Mouse (Mus musculus) embryonic facial prominence, embryonic 13.5 days (tissue): Measurements from ENCODE around the gene Gatc. TPM values are rescaled to one million over a fixed set of nuclear protein-coding genes. Genes with fewer than 3 reads are reported as not detected.
"Not testable (repeated sequence)": the region's sequence is repeated elsewhere in the genome, so short reads cannot be mapped to it uniquely, and the experiment has no call there.

ENCODE experiments used
- ATAC-seq: fragments of 200-750 bp; cut with Nextera tagmentation; 2 replicates; pipeline ENCODE4 v1.8.0; 2017; ENCODE audit warnings: low read depth; ENCODE audit not compliant: insufficient number of reproducible peaks, insufficient read depth, low FRiP score, low TSS enrichment
- H3K27ac ChIP-seq: fragments of 300-500 bp; sonication (generic); 2 replicates; pipeline ENCODE4 v1.5.1; 2015; ENCODE audit warnings: moderate library complexity, mild to moderate bottlenecking, inconsistent platforms
- H3K27me3 ChIP-seq: fragments of 300-500 bp; sonication (generic); 2 replicates; pipeline ENCODE4 v1.6.1; 2015; ENCODE audit warnings: mild to moderate bottlenecking, inconsistent platforms
- H3K36me3 ChIP-seq: fragments of 300-500 bp; sonication (generic); 2 replicates; pipeline ENCODE4 v1.6.1; 2015; ENCODE audit warnings: mild to moderate bottlenecking, inconsistent platforms
- H3K4me1 ChIP-seq: fragments of 300-500 bp; sonication (generic); 2 replicates; pipeline ENCODE4 v1.6.1; 2015; ENCODE audit warnings: inconsistent platforms
- H3K4me2 ChIP-seq: fragments of 300-500 bp; sonication (generic); 2 replicates; pipeline ENCODE4 v1.6.1; 2015; ENCODE audit warnings: moderate library complexity, mild to moderate bottlenecking, inconsistent platforms
- H3K4me3 ChIP-seq: fragments of 300-500 bp; sonication (generic); 2 replicates; pipeline ENCODE4 v1.5.1; 2015; ENCODE audit warnings: mild to moderate bottlenecking, inconsistent platforms
- H3K9ac ChIP-seq: fragments of 300-500 bp; sonication (generic); 2 replicates; pipeline ENCODE4 v1.6.1; 2015; ENCODE audit warnings: mild to moderate bottlenecking, inconsistent platforms
- H3K9me3 ChIP-seq: fragments of 300-500 bp; sonication (generic); 2 replicates; pipeline ENCODE4 v1.6.1; 2016; ENCODE audit warnings: inconsistent platforms
- WGBS: fragments of 180-500 bp; shearing (Covaris S2); methylation state at CpG from one replicate; pipeline ENCODE4 v1.1.7; 2015; ENCODE audit warnings: mixed read lengths; 5-methylcytosine and 5-hydroxymethylcytosine counted together
- polyA plus RNA-seq: library from polyadenylated mRNA; unstranded; fragments of >200 nt; fragmentation: Nextera tagmentation; extraction: Ambion mirVana; gene quantifications from 2 replicates; pipeline ENCODE4 v1.2.1, GENCODE M21; 2015

The Gatc gene
- 31.1 and 32.1 TPM in 2 replicates for polyA plus RNA-seq

DNA sequence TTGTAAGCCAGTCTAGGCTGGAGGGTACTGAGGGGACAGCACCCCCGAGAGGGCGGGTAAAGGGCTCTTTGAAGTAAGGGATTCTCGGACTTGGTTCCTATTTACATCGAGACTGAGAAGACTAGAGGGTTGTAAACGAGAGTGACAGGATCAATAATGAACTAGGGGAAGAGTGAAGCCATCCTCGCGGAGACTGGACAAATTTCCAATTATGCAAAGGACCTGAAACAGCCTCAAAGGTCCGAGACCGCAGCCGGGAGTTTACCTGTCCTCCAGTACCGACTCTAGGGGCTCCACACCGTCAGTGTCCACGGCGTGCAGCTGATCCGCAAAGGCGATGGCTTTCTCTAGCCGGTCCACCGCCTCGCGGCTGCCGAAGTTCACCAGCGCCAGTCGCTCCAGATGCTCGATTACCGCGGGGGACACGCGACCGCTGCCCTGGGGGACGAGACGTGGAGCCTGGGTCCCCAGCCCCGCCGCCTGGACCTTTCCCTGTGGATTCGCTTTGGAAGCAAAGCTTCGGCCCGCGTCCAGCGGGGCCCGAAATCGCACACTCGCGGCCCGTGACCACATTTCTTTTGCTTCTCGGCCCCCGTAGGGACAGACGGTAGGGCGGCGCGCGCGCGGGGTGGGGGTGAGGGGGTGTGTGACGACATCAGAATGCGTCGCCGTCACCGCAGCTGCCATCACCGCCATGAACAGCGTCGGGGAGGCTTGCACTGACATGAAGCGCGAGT is at the start of gene Gatc, which contains the start of gene Triap1:
Gene Gatc (minus strand): TSS at position 602 of the 737 bp plus-strand sequence.
Gene Triap1 (plus strand): TSS at position 649 of the 737 bp plus-strand sequence.
- peak; percentile 78 for ATAC-seq
- H3K27me3 ChIP-seq, result no peaks in the 10 kb centered on the region
- peak within 1 kb of the TSS; percentile 73 for H3K4me2 ChIP-seq
- H3K9ac ChIP-seq, result peak within 1 kb of the TSS; percentile 90
- WGBS, result under 1% methylated on average over 62 of the region's 62 CpGs
- peak within 1 kb of the TSS; percentile 72 for H3K4me3 ChIP-seq
- H3K9me3 ChIP-seq, result no peaks in the 10 kb centered on the region
- peaks cover 51% of the 10 kb centered on the region for H3K36me3 ChIP-seq
- H3K4me1 ChIP-seq, result peaks cover 11% of the 10 kb centered on the region
- H3K27ac ChIP-seq, result peak within 1 kb of the TSS; percentile 80

DNA sequence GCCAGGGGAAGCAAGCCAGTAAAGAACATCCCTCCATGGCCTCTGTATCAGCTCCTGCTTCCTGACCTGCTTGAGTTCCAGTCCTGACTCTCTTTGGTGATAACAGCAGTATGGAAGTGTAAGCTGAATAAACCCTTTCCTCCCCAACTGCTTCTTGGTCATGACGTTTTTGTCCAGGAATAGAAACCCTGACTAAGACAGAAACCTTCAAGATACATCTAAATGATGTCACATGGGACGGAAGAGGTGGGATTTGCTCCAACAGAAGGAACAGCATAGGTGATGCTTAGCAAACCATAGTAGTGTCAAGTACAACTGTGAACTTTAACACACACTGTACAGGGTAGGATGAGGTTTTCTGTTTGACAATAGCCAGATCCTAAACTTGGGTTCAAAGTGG is 37.9 kb upstream of the Gatc start:
- not testable (repeated sequence) for H3K36me3 ChIP-seq, H3K9ac ChIP-seq, ATAC-seq, H3K27me3 ChIP-seq, H3K27ac ChIP-seq, H3K4me1 ChIP-seq, H3K4me2 ChIP-seq, H3K4me3 ChIP-seq, H3K9me3 ChIP-seq
- WGBS, result 76% methylated on average over 2 of the region's 2 CpGs

DNA sequence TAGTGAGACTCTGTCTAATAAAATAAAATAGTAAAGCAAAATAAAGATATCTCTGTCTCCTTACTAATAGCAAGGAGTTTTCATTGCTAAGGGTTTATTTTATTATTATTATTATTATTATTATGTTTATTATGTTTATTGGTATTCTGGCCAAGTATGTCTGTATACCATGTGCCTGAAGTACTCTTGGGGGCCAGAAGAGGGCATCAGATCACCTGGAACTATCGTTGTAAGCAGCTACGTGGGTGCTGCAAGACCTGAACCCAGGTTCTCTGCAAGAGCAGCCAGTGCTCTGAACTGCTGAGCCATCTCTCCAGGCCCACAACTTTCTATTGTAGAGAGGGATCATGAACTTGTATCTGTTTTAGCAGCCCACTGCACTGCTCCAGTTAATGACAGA is 34.5 kb upstream of the Gatc start:
- Histone ChIP-seq H3K9ac (no peak overlapping the region), H3K4me3 (no peak overlapping the region), H3K36me3 (no peaks in the 10 kb centered on the region), H3K4me1 (peaks cover 4% of the 10 kb centered on the region; the same call in 1 of the 2 replicates), H3K27me3 (no peaks in the 10 kb centered on the region), H3K9me3 (no peaks in the 10 kb centered on the region), H3K4me2 (no peak overlapping the region), H3K27ac (no peak overlapping the region)
- 81% methylated on average over 2 of the region's 2 CpGs for WGBS
- no peak for ATAC-seq

DNA sequence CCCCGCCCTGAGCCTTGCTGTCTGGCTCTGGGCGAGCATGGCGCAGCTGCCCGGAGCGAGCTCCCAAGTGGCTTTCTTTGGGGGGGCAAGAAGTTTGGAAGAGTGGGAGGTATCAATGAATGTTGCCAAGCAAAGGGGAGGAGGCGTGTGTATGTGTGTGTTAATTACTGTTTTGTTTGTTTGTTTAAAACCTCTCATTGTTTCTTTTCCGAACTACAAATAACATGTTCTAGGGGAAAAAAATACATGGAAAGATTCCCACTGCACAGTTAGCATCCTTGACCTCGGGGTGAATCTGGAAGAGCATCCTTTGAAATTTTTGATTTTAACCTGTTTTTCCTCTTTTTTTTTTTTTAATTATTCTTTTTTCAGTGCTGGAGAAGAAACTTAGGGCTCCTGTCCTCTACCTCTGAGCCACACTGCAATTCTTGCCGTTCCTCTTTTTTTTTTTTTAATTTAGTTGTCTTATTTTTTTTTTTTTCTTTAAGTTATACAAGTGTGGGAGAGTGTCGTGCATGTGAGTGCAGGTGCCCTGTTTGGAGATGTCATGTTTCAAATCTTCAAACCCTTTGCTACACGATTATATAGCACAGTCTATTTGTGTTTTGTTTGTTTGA is 33.3 kb upstream of the Gatc start:
- peak overlapping the region; percentile 69 for H3K4me2 ChIP-seq
- H3K27me3 ChIP-seq, result no peaks in the 10 kb centered on the region
- 17% methylated on average over 11 of the region's 11 CpGs for WGBS
- peaks cover 4% of the 10 kb centered on the region; the same call in 1 of the 2 replicates for H3K4me1 ChIP-seq
- peak overlapping the region; percentile 39 for H3K4me3 ChIP-seq
- H3K9ac ChIP-seq, result peak overlapping the region; percentile 70
- H3K9me3 ChIP-seq, result no peaks in the 10 kb centered on the region
- no peak overlapping the region for H3K27ac ChIP-seq
- ATAC-seq, result no peak
- no peaks in the 10 kb centered on the region for H3K36me3 ChIP-seq

DNA sequence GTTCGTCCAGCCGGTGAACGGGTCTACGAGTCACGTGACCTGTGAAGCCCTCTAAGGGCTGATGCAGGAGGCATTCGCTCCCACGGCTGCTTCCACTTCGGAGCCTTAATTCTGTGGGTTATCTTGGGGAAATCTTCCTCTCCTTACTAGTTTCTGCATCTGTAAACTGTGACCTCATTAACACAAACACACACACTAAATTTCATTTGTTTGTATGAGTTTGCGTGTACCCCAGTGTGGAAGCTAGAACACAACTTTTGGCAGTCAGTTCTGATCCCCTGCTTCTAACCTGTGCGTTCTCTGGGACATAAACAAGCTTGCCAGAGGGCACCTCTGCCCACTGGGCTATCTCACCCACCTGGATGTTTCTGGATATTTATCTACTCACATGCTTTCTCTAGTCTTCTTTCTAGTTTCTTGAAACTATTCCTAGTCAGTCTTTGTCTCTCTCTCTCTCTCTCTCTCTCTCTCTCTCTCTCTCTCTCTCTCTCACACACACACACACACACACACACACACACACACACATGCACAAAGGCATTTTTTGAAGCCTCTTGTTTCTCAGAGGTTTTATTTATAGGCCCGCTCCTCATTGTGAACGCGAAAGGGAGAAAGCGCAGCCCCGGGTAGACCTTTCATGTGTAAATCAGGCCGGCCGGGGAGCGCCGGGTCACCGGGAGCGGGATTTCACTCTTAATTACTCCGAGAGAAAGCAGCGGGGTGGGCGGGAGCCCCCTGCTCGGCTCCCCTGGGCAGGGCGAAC is 32.6 kb upstream of the Gatc start:
- H3K9ac ChIP-seq, result peak overlapping the region; percentile 70
- peak overlapping the region; percentile 39 for H3K4me3 ChIP-seq
- H3K4me1 ChIP-seq, result peaks cover 4% of the 10 kb centered on the region; the same call in 1 of the 2 replicates
- H3K4me2 ChIP-seq, result peak overlapping the region; percentile 69
- no peaks in the 10 kb centered on the region for H3K9me3 ChIP-seq
- H3K27me3 ChIP-seq, result no peaks in the 10 kb centered on the region
- no peak for ATAC-seq
- H3K27ac ChIP-seq, result no peak overlapping the region
- 23% methylated on average over 26 of the region's 26 CpGs for WGBS
- no peaks in the 10 kb centered on the region for H3K36me3 ChIP-seq

DNA sequence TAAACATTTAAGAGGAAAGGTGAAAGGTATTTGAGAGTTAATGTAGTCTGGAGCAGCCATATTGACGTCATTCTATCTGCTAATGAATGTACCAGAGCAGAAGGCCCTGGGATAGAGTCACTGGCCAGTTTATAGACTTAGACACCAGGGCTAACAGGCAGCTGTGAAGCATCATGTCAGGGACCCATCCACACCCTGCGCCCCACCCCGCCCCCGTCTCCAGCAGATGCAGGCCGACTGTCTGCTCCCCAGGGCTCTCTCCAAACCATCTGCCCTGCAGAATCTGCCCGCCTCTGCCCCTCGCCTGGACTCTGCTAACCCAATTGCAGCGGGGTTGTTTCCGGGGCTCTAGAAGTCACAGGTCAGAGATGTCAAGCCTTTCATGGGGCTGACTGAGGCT is 30.8 kb upstream of the Gatc start:
- no peaks in the 10 kb centered on the region for H3K9me3 ChIP-seq
- ATAC-seq, result no peak
- peaks cover 4% of the 10 kb centered on the region; the same call in 1 of the 2 replicates for H3K4me1 ChIP-seq
- H3K4me3 ChIP-seq, result no peak overlapping the region
- H3K4me2 ChIP-seq, result no peak overlapping the region
- no peaks in the 10 kb centered on the region for H3K27me3 ChIP-seq
- WGBS, result 55% methylated on average over 9 of the region's 9 CpGs
- H3K9ac ChIP-seq, result no peak overlapping the region
- no peaks in the 10 kb centered on the region for H3K36me3 ChIP-seq
- no peak overlapping the region for H3K27ac ChIP-seq

DNA sequence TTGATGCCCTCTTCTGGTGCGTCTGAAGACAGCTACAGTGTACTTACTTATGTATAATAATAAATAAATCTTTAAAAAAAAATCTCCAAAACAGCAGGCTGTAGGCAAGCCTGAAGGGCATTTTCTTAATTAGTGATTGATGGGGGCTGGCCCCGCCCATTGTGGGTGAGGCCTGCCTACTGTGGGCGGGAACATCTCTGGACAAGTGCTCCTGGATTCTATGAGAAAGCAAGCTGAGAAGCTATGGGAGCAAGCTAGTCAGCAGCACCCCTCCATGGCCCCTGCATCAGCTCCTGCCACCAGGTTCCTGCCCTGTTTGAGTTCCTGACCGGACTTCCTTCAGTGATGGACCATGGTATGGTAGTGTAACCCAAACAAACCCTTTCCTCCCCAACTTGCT is 23.8 kb upstream of the Gatc start:
- Histone ChIP-seq H3K27ac (no peak overlapping the region), H3K9ac (no peak overlapping the region), H3K4me2 (no peak overlapping the region), H3K36me3 (no peaks in the 10 kb centered on the region), H3K4me1 (no peaks in the 10 kb centered on the region), H3K9me3 (no peaks in the 10 kb centered on the region), H3K4me3 (no peak overlapping the region), H3K27me3 (no peaks in the 10 kb centered on the region)
- ATAC-seq, result no peak
- 89% methylated on average over 4 of the region's 4 CpGs for WGBS

DNA sequence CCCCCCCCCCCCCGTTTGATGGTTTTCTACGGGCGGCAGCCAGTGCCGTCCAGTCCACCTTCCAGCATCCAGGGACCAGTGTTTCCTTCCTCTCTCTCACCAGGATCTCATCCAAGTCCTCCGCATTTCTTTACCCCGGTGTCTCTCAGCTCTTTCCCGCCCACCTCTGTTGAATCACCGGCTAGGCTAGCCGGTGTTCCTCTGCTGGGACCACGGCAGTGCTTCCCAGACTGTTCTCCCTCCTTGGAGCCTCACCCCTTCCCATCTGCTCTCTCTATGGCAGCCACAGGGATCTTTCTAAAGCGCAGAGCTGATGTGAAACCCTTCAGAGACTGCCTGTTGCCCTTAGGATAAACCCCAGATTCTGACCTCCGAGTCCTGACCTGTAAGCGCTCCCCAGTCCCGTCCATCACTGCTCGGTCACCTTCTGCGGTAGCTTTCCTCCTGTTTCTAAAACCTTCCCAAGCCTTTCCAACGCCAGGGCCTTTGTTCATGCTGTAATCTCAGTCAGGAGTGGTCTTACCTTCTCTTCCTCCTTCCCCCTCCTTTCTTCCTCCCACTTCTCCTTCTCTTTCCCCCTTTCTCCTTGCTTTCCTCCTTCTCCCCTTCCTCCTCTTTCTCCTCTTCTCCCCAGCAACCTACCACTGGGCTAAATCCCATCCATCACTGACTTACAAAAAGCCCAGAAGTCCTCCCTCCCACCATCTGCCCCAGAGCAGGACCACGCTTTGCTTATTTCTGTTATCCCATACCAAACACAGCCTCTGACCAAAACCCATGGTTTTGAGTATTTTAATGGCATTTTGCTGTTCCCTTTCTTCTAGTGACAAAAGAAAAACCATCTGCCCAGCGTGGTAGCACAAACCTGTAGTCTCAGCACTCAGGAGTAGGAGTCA is 22.1 kb upstream of the Gatc start:
- Histone ChIP-seq H3K4me2 (no peak overlapping the region), H3K9ac (no peak overlapping the region), H3K36me3 (no peaks in the 10 kb centered on the region), H3K4me1 (no peaks in the 10 kb centered on the region), H3K4me3 (no peak overlapping the region), H3K27ac (no peak overlapping the region), H3K27me3 (no peaks in the 10 kb centered on the region), H3K9me3 (no peaks in the 10 kb centered on the region)
- ATAC-seq, result no peak
- 23% methylated on average over 19 of the region's 19 CpGs for WGBS

DNA sequence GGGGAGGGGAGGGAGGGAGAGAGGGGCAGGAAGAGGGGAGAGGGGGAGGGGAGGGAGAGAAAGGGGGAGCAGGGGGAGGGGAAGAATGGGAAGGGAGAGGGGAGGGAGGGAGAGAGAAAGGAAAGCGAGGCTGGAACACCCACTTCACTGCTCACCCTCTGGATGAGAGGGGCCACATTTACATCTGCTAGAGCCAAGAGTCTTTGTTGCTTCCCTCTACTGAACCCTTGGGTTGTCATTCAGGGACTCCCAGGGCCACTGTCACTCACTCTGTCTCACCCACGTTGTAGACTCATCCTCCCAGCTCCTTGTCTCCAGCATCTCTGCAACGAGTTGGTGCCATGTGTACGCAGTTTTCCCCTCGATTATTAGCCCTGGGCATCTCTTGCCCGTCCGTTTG is 21.2 kb upstream of the Gatc start:
- Histone ChIP-seq H3K9ac (no peak overlapping the region), H3K27me3 (no peaks in the 10 kb centered on the region), H3K4me3 (no peak overlapping the region), H3K4me2 (no peak overlapping the region), H3K27ac (no peak overlapping the region), H3K9me3 (no peaks in the 10 kb centered on the region), H3K36me3 (no peaks in the 10 kb centered on the region), H3K4me1 (no peaks in the 10 kb centered on the region)
- 34% methylated on average over 7 of the region's 7 CpGs for WGBS
- no peak for ATAC-seq

DNA sequence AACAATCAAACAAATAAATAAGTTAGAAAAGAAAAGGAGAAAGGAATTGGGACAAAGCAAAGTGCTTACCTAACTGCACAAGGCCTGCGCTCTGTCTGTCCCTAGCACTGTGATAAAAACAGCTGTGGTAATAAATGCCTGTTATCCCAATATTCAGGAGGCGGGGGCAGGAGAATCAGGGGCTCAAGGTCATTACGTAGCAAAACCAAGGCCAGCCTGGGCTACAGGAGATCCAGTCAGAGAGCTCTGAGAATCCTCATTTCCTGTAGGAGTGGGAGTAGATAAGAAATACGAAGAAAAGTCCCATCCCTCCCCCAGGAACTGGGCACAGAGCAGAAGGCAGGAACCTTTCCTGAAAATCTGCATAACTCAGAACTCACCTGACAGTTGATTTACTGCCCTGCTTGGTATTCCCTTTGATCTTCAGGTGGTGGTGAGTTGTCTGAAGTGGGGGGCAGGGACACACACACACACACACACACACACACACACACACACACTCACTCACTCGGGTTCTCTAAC is 18.9 kb upstream of the Gatc start:
- no peaks in the 10 kb centered on the region for H3K36me3 ChIP-seq
- no peaks in the 10 kb centered on the region for H3K4me1 ChIP-seq
- H3K27me3 ChIP-seq, result no peaks in the 10 kb centered on the region
- no peak overlapping the region for H3K9ac ChIP-seq
- no peak overlapping the region for H3K4me3 ChIP-seq
- no peak overlapping the region for H3K4me2 ChIP-seq
- 69% methylated on average over 5 of the region's 5 CpGs for WGBS
- no peaks in the 10 kb centered on the region for H3K9me3 ChIP-seq
- ATAC-seq, result no peak
- no peak overlapping the region for H3K27ac ChIP-seq

DNA sequence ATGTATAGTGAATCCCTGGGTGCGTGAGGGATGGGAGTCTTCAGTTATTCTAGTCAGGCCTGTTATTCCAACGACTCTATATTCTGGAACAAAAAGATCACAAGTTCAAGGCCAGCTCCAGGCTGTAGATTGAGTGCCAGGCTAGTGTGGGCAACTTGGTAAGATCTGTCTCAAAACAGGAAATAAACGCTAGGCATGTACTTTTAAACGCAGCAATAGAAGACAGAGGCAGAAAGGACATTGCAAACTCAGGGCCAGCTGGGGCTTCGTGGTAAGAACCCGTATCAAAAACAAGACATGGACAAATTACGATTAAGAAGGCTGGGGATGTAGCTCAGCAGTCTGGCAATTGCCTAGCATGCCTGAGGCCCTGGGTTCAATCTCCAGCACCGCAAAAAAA is 18.5 kb upstream of the Gatc start:
- H3K4me3 ChIP-seq, result no peak overlapping the region
- no peak overlapping the region for H3K27ac ChIP-seq
- ATAC-seq, result no peak
- H3K27me3 ChIP-seq, result no peaks in the 10 kb centered on the region
- no peak overlapping the region for H3K9ac ChIP-seq
- H3K4me2 ChIP-seq, result no peak overlapping the region
- 85% methylated on average over 8 of the region's 8 CpGs for WGBS
- no peaks in the 10 kb centered on the region for H3K36me3 ChIP-seq
- H3K4me1 ChIP-seq, result no peaks in the 10 kb centered on the region
- no peaks in the 10 kb centered on the region for H3K9me3 ChIP-seq
